Mouse (Mus musculus) fat pad, adult 2 months (tissue): Measurements from ENCODE around the gene Cxcl13.

Experiments used
- DNase-seq: peaks from one replicate; pipeline ENCODE4 v3.0.0-alpha.2; 2011; ENCODE audit warnings: low read depth, low spot score; ENCODE audit errors: extremely low read depth

Gene Cxcl13

GRCm38 (mm10) chr5:95983797-95984486 lies 27.2 kb downstream of the Cxcl13 start:
- no peak for DNase-seq

GRCm38 (mm10) chr5:95991339-95992292 lies 34.9 kb downstream of the Cxcl13 start:
- no peak for DNase-seq

- no peak for DNase-seq
These were observed 40.5 kb downstream of the Cxcl13 start for GRCm38 (mm10) chr5:95997276-95997675.

GRCm38 (mm10) chr5:96003348-96003747 lies 46.6 kb downstream of the Cxcl13 start:
- DNase-seq = no peak

GRCm38 (mm10) chr5:96008274-96008842 lies 51.6 kb downstream of the Cxcl13 start:
- no peak for DNase-seq

GRCm38 (mm10) chr5:96009076-96009475 lies 52.3 kb downstream of the Cxcl13 start:
- DNase-seq = no peak
